Mouse (Mus musculus) left cerebral cortex, postnatal 25 days (tissue): ENCODE measurements around the gene Ap5z1. TPM values are rescaled to one million over a fixed set of nuclear protein-coding genes. Genes with fewer than 3 reads are reported as not detected.

ENCODE experiments used
- DNase-seq, 2 experiments: peaks; one replicate each; pipeline ENCODE4 v3.0.0; 2022; ENCODE audit warnings: low spot score in 2 of 2, mixed read lengths in 1 of 2
- intact Hi-C: fragments of 180-260 bp; cut with DNase I; formaldehyde crosslinking; loops from one replicate; pipeline ENCODE4 v1.15.1; 2025
- total RNA-seq, 2 experiments: library from RNA; stranded (reverse); gene quantifications; 2 replicates each; pipeline ENCODE4 v1.2.3; 2021

The Ap5z1 gene
- total RNA-seq, 2 experiments from 2014 or later: 19.0 TPM

GRCm38 (mm10) chr5:142504175-142504574, 40.4 kb downstream of the Ap5z1 start:
- intact Hi-C loops: loop anchor here (5.0 kb wide), 2 partner anchors 118 to 213 kb away; no protein-coding TSS in a partner anchor

GRCm38 (mm10) chr5:142505695-142506423, 42.1 kb downstream of the Ap5z1 start:
- DNase-seq: no peak
- intact Hi-C loops: no loop called here

More at GRCm38 (mm10) chr5:142504175-142504574, 40.4 kb downstream of the Ap5z1 start:
- DNase-seq: peak in 1 of 2 experiments; percentile 72

- intact Hi-C loops: no loop called here
These were observed 45.7 kb downstream of the Ap5z1 start for GRCm38 (mm10) chr5:142509141-142510060.

GRCm38 (mm10) chr5:142510061-142510414, 46.3 kb downstream of the Ap5z1 start:
- intact Hi-C loops: no loop called here
- DNase-seq: no peak

More at GRCm38 (mm10) chr5:142509141-142510060, 45.7 kb downstream of the Ap5z1 start:
- DNase-seq: no peak

GRCm38 (mm10) chr5:142512112-142512511, 48.4 kb downstream of the Ap5z1 start:
- peak in 1 of 2 experiments; percentile 65 for DNase-seq
- intact Hi-C loops: no loop called here

GRCm38 (mm10) chr5:142518973-142519372, 55.2 kb downstream of the Ap5z1 start:
- intact Hi-C loops: no loop called here
- DNase-seq: peak in 1 of 2 experiments; percentile 72

GRCm38 (mm10) chr5:142520360-142520759, 56.6 kb downstream of the Ap5z1 start:
- no peak for DNase-seq
- intact Hi-C loops: no loop called here

- intact Hi-C loops: no loop called here
- DNase-seq: no peak
These were observed 57.6 kb downstream of the Ap5z1 start for GRCm38 (mm10) chr5:142521195-142521866.

GRCm38 (mm10) chr5:142524711-142525464, 61.1 kb downstream of the Ap5z1 start:
- intact Hi-C loops: no loop called here
- DNase-seq: no peak

Other genes with a start within 250 kb of the Ap5z1 start
- gene Foxk1, start 62.4 kb upstream of the Ap5z1 start, total RNA-seq: 10 to 100 TPM; 38.7 to 40.5 TPM
- gene Papolb, start 66.1 kb downstream of the Ap5z1 start, total RNA-seq: 1 to 10 TPM in 1 of 2 experiments, under 1 TPM in 1; 0.69 to 1.0 TPM
- gene Radil, start 87.2 kb downstream of the Ap5z1 start, total RNA-seq: 10 to 100 TPM; 18.1 to 21.0 TPM
- gene Mmd2, start 144.9 kb downstream of the Ap5z1 start, total RNA-seq: 100 to 1,000 TPM; 110 to 118 TPM
- gene Wipi2, start 163.8 kb downstream of the Ap5z1 start, total RNA-seq: 10 to 100 TPM; 96.8 to 99.9 TPM
- gene Slc29a4, start 228.6 kb downstream of the Ap5z1 start, total RNA-seq: 10 to 100 TPM; 19.4 to 20.6 TPM